Mouse (Mus musculus): ENCODE data around the gene Pet117.

The Pet117 gene

GRCm38 (mm10) chr2:144382624-144383138 is 13.9 kb downstream of the Pet117 start:
- no peak for DNase-seq (ENCODE audit: low spot score)

- DNase-seq (ENCODE audit: low spot score) = no peak
These were observed 17.5 kb downstream of the Pet117 start for GRCm38 (mm10) chr2:144386296-144386695.

- no peak for DNase-seq (ENCODE audit: low spot score)
These were observed 19.6 kb downstream of the Pet117 start for GRCm38 (mm10) chr2:144388416-144388815.

- DNase-seq (ENCODE audit: low spot score) = no peak
These were observed 30.7 kb downstream of the Pet117 start for GRCm38 (mm10) chr2:144399531-144399930.

GRCm38 (mm10) chr2:144400659-144401058 is 31.9 kb downstream of the Pet117 start:
- DNase-seq (ENCODE audit: low spot score) = no peak

GRCm38 (mm10) chr2:144409037-144409436 is 40.2 kb downstream of the Pet117 start:
- DNase-seq (ENCODE audit: low spot score) = no peak

- DNase-seq (ENCODE audit: low spot score) = no peak
These were observed 41.8 kb downstream of the Pet117 start for GRCm38 (mm10) chr2:144410603-144411002.

GRCm38 (mm10) chr2:144414646-144415045 is 45.9 kb downstream of the Pet117 start:
- DNase-seq (ENCODE audit: low spot score) = no peak

- no peak for DNase-seq (ENCODE audit: low spot score)
These were observed 48.1 kb downstream of the Pet117 start for GRCm38 (mm10) chr2:144416859-144417258.

- DNase-seq (ENCODE audit: low spot score) = no peak
These were observed 49.3 kb downstream of the Pet117 start for GRCm38 (mm10) chr2:144418062-144418461.

- no peak for DNase-seq (ENCODE audit: low spot score)
These were observed 53.4 kb downstream of the Pet117 start for GRCm38 (mm10) chr2:144422094-144422675.
